Mouse (Mus musculus): ENCODE measurements at regions not wholly inside any gene's neighbourhood (a gene's known extent, or its start where the extent isn't known, plus 50 kb on each side); places are given as distances from the start of the nearest gene placed in this dataset.

DNA sequence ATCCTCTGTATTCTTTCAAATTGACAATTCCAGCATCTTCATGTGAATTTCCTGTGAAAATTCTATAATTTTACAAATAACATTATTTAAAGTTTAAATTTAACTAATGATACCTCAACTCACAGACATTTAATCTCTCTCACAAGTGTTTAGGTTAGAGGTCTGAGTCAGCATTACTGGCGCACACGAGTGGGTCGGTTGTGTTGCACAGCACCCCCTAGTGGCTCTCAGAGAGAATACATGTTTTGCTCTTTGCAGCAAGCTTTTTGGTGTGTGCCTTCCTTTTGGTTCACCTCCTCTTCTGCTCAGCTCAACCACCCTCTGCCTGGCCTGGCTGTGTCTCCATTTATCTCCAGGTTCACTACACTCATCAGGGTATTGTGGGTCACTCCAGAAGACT is 183.4 kb downstream of the Fam173b start:
- TF ChIP-seq MAFK (IDR thresholded peaks at IDR 0.05; ENCODE audit: insufficient replicate concordance, low read length) (peak; percentile 98), ETS1 (conservative IDR thresholded peaks at IDR 0.05; ENCODE audit: low read depth, low read length) (no peak), CTCF (conservative IDR thresholded peaks at IDR 0.05 in 1 of 2, IDR thresholded peaks at IDR 0.05 in 1 of 2; ENCODE audit: low read depth in 2 of 2, low read length in 2 of 2) (peak; percentile 67 to 76), POLR2A (IDR thresholded peaks at IDR 0.05; ENCODE audit: low read depth, low read length) (no peak), JUND (conservative IDR thresholded peaks at IDR 0.05; ENCODE audit: low read depth, low read length) (no peak), NRF1 (IDR thresholded peaks at IDR 0.05; ENCODE audit: low read depth, low read length) (no peak), RAD21 (IDR thresholded peaks at IDR 0.05; ENCODE audit: low read depth, low read length) (peak; percentile 65), CHD2 (IDR thresholded peaks at IDR 0.05; ENCODE audit: low read length) (no peak), RCOR1 (conservative IDR thresholded peaks at IDR 0.05; ENCODE audit: low read depth, low read length) (no peak), USF1 (IDR thresholded peaks at IDR 0.05; ENCODE audit: low read depth, low read length) (no peak), ZMIZ1 (IDR thresholded peaks at IDR 0.05; ENCODE audit: low read depth, low read length) (no peak), MAX (IDR thresholded peaks at IDR 0.05; ENCODE audit: low read length) (no peak), MAZ (IDR thresholded peaks at IDR 0.05; ENCODE audit: low read depth, low read length) (no peak), NELFE (IDR thresholded peaks at IDR 0.05; ENCODE audit: low read depth, low read length) (no peak)

Data from CH12.LX (cell line).